Mouse (Mus musculus): ENCODE results near the gene Macf1. TPM values are rescaled to one million over a fixed set of nuclear protein-coding genes. Genes with fewer than 3 reads are reported as not detected.
"Not testable (repeated sequence)": the region's sequence is repeated elsewhere in the genome, so short reads cannot be mapped to it uniquely, and the experiment has no call there.

Macf1 gene
- total RNA-seq, 2 experiments from 2014 or later: 230 to 254 TPM

DNA sequence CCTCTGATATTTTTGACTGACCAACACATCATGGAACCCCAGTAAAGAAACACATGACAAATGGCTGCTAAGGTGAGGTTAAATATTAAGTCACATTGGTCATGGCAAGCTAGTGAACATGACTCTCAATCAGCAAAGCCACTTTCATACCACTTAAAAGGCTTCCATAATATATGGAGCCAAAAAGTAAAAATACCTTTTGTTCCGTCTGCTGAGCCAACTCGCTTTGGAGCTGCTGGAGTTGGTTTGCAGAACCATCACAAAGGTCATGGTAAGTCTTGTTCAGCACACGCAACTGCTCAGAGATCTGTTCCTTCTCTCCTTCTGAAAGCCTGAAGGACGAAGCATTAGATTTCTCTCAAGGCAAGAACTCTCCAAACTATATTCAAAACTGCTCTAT lies 204.2 kb downstream of the Macf1 start:
- no peak for DNase-seq (ENCODE audit: low spot score)
- intact Hi-C loops (cut with DNase I): no loop called here

DNA sequence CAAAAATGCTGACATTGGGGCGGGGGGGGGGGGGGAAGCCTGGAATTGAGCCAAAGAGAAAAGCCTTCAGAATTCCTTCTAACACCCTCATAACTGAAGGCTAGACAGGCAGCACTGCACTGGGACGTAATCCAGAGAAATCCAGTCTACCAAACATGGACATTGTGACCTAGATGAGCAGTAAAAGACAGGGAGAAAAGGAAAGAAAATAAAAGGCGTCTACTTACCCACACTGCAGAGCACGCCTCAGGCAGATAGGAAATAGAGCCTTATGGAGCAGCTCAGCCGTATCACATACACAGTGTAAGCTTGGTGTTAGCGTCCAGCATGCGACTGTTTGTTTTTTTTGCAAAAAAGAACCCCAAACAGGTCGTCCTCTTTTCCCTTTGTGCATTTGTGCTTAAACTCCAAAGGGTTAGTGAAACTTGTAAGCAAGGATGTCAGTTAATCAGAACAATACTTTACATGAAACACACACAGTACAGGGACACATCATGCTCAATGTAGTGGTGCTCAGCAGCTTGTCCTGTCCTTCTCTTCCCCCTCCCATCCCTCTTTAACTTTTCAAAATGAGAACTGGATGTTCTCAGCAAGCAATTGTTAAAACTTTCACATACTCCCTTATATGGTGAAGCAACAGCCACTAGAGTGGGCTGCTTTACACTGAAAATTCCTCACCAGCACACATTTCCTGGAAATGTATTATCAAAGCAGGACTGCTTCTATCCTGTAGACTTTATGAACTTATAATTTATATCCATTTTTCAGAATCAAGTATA lies 205.3 kb downstream of the Macf1 start:
- intact Hi-C loops (cut with DNase I): no loop called here
- DNase-seq (ENCODE audit: low spot score): no peak

DNA sequence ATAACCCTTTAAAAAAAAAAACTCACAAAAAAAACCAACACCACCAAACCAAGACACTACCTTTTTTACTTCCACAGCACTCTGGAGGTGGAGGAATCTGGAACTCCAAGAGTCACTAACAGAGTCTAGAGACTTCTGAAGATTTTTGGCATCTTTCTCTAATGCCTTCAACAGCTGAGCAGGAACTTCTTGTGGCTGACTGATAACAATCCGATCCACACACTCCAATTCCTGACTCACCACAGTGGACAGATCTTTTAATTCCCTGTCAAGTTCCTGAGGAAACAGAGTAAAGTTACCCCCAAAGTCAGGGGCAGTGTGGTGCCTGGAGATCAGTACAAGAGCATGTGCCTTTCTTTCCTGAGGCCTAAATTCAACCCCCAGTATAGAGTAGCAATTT lies 218.4 kb downstream of the Macf1 start:
- DNase-seq (ENCODE audit: low spot score): no peak
- intact Hi-C loops (cut with DNase I): loop anchor here (5.0 to 10.0 kb wide), 2 partner anchors 37 to 199 kb away; no protein-coding TSS in a partner anchor

DNA sequence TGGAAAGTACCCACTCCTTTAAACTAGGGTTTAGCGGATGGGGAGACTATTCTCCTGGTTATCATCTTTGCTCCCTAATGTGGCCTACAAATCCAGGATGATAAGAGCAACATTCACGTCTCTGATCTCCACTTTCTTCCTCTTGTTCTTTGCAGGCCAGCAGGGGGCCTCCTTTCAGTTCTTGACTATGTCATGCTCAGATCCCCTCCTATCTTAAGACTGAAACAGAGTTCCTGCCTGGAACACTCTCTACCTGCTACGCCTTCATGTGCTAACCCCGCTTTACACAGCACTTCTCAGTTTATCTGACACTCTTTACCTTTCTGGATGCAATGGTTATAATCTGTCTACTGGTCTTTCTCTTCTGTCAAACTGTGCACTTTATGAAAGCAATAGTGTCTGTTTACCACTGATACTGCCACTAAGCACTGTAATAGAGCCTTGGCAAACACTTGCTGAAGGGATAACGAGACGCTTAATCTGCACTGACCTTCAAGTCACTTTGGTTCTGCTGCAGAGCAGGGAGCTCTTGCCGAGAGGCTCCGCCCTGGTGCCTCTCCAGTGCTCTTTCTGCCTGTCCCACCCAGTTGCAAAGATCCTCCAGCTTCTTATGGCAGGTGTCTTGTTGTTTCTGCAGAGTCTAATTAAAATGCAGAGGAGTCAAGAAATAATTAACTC lies 223.4 kb downstream of the Macf1 start:
- intact Hi-C loops (cut with DNase I): loop anchor here (10.0 kb wide), 1 partner anchor 204 kb away; no protein-coding TSS in a partner anchor
- DNase-seq (ENCODE audit: low spot score): no peak

DNA sequence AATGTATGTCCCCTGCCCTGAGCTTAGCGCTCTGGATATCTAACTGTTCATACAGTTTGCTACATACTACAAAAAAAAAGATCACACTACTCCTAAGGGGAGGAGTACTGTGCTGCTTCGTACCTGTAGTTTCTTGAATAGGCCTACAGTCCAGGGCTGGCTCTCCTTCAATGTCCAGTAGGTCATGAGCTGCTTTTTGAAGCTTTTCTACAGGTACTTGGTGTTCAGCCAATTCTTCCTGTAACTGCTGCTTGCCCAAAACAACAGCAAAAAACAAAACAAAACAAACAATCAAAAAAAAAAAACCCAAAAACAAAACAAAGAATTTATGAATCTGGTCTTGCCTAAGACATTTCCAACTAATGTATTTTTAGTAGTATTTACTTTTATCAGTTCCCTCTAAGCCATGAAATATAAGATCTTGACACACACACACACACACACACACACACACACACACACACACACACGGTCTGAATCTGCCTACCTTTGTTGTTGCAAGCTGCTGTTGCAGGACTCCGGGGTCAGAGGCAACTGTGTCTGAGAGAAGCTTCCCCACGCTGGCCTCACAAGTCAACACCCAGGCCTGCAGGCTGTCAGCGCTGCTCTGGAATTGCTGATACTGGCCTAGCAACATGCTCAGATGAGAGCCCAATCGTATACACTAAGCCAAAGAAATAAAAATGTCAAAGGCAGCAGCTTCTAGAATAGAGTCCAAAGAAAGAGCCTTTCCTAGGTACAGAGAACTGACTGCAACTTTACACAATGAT lies 229.1 kb downstream of the Macf1 start:
- no peak for DNase-seq (ENCODE audit: low spot score)
- intact Hi-C loops (cut with DNase I): loop anchor here (5.0 kb wide), 1 partner anchor 148 kb away; no protein-coding TSS in a partner anchor

DNA sequence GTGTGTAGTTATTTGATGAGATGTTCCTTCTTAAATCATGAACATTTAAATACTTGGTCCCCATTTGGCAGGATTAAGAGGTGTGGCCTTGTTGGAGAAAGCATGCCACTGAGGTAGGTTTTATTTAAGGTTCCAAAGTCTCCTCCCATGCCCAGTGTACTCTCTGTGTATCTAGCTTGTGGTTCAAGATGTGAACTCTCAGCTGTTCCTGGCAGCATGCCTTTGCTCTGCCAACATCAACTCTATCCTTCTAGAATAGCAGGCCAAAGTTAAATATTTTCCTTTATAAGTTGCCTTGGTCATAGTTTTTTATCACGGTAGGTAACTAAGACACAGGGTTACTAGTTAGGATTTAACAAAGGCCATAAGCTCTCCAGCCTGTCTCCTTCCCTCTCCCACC lies 230.4 kb downstream of the Macf1 start:
- no peak for DNase-seq (ENCODE audit: low spot score)
- intact Hi-C loops (cut with DNase I): loop anchor here (5.0 kb wide), 1 partner anchor 146 kb away; no protein-coding TSS in a partner anchor

DNA sequence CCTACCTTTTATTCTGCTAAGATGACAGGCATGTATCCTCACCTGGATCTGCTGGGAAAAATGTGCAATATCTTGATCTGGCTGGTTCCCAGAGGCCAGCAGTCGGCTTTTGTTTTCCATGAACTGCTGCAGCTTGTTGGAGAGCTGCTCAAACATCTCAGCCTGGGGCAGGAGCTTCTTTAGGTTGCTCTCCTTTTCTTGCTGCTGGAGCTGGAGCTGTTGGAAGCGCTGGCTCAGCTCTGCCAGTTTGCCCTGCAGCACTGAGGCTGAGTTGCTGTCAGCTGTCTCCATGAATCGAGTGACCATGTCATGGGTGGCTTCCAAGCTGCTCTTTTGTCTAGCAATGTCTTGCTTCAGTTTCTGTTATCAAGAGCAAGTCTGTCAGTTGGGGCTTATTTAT lies 232.2 kb downstream of the Macf1 start:
- DNase-seq (ENCODE audit: low spot score): no peak
- intact Hi-C loops (cut with DNase I): loop anchor here (5.0 kb wide), 1 partner anchor 145 kb away; no protein-coding TSS in a partner anchor

DNA sequence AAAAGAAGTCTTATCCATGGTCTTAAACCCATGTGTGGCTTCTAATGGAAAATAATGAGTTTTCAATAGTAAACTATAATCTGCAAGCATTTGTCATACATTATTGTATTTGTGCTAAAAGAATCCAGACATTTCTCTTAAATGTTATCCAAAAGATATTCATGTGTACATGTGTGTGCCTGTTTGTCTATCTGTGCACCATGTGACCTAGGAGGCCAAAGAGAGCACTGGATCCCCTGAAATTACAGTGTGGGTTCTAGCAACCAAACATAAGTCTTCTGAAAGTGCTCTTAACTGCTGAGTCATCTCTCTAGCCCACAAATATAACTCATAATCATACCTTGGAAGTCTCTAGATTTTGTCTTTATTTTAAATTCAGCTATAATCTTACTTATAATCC lies 234.9 kb downstream of the Macf1 start:
- intact Hi-C loops (cut with DNase I): loop anchor here (5.0 to 10.0 kb wide), 2 partner anchors 37 to 55 kb away; no protein-coding TSS in a partner anchor
- DNase-seq (ENCODE audit: low spot score): no peak

DNA sequence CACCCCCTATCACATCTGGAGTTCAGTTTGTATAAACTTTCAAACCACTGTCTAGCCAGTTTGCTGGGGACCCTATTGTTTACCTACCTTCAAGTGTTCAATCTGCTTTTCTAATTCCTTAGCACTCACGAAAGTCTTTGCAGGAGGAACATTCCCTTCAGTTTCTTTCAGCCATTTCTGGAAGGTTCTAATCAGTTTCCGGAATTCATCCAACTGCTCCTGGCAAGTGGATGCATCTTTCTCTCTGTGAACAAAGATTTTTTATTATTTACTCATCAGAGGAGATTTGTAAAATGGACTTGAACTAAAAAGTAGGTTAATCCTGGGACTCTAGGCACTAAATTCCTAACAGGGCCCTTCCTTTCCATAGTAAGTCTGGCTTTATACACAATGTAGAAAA lies 236.1 kb downstream of the Macf1 start:
- intact Hi-C loops (cut with DNase I): loop anchor here (5.0 to 10.0 kb wide), 2 partner anchors 36 to 53 kb away; no protein-coding TSS in a partner anchor
- DNase-seq (ENCODE audit: low spot score): no peak

DNA sequence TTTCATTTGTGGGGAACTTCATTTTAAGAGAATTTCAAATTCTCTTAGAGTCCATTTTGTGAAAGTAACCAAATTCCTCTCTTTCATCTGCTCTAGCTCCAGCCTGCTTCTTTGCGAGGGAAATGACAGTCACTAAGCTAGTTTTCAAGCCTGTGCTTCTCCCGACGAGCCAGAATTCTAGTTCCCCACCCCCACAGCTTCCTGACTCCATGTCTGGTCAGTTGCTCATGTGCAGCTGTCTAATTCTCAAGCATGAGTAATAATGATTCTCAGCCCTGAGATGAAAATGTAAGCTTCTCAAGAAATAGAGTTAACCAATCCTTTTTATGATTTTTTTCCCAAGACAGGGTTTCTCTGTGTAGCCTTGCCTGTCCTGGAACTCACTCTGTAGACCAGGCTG lies 236.9 kb downstream of the Macf1 start:
- intact Hi-C loops (cut with DNase I): loop anchor here (5.0 to 10.0 kb wide), 2 partner anchors 35 to 52 kb away; no protein-coding TSS in a partner anchor
- no peak for DNase-seq (ENCODE audit: low spot score)

DNA sequence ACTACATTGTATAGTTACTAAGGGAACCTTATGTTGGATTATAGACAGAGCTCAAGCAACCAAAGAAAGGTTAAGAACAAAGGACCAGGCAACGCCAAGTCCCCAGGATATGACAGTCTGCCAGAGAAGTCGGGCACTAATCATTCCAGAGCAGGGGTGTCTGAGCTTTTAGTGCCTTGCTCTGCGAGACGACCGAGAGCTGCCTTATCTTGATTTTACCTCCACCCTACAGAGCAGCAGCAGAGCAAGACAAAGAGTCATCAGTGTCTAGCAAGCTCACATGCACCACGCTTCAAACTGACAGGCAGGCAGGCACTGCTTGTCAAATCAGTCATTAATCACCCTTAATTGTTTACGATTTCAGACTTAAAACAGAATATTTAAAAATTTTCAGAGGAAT lies 237.4 kb downstream of the Macf1 start:
- intact Hi-C loops (cut with DNase I): loop anchor here (5.0 to 10.0 kb wide), 2 partner anchors 34 to 52 kb away; no protein-coding TSS in a partner anchor
- no peak for DNase-seq (ENCODE audit: low spot score)

DNA sequence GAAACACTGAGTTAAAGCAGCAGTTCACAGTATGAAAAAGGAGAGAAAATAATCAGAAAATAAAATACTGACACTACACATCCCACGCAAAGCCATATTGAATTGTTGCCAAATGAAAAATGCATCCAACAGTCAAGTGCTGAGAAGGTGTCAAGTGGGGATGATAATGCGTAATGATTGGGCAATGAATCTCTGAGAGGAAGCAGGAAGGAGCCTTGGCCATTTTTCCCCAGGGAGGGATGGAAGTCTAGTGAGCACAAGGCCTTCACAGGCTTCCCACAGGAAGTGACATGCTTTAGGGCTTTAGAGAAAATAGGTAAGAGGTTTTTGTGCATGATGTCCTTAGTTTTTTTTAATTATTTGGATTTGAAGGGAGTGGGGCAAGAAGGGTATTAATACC lies 237.9 kb downstream of the Macf1 start:
- not testable (repeated sequence) for DNase-seq (ENCODE audit: low spot score)
- intact Hi-C loops (cut with DNase I): loop anchor here (5.0 to 10.0 kb wide), 2 partner anchors 34 to 51 kb away; no protein-coding TSS in a partner anchor

DNA sequence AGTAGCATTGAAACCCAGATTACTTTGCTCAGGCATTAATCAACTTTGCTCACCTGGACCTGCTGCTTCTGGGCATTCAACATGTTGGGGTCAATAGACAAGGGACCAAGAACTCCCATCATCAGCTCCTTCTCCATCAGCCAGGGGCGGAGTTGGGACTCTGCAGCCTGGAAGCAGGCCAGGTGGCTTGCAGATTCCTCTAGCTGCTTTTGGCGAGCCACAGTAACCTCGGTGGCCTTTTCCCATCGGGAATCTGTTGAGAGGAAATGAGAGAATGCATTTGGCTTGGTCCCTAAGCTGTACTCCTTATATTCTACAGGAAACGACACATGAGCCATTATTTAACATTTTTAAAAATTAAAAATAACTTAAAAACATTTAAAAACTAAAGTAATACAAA lies 245.7 kb downstream of the Macf1 start:
- peak; percentile 70 for DNase-seq (ENCODE audit: low spot score)
- intact Hi-C loops (cut with DNase I): no loop called here

DNA sequence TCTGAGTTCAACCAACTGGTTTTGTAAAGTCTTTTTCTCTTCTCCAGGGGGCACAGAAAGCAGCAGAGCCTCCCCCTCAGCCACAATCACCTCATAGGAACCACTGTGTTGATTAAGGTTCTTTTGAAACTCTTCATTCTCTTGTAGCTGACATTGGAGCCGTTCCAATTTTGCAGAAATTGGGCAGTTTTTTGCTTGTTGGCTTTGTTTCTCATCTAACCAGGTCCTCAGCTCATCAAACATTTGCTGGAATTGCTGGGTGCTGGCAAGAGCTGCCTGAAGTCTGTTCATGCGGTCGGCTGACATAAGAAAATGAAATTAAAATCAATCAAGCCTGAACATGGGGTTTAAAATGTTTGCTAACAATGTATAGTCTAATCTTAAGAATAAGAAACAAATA lies 251.0 kb downstream of the Macf1 start:
- intact Hi-C loops (cut with DNase I): no loop called here

DNA sequence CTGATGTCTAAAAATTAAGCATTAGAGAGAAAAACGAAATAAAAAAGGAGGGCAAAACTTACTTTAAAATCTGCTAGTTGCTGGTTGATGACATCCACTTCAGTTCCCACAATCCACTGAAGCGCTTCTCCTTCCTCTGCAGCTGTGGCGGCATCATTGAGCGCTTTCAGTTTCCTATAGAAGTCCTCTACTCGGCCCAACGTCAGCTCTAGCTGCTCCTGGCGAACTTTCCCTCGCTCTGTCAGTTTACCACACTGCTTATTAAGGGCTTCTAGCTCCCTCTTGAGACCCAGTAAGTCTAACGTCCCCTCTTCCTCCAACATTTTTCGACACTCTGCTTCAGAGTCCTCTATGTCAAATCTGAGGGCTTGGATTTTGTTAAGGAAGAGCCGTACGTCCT lies 252.2 kb downstream of the Macf1 start:
- intact Hi-C loops (cut with DNase I): no loop called here

More for the DNA sequence above, 251.0 kb downstream of the Macf1 start:
- no peak for DNase-seq (ENCODE audit: low spot score)

DNA sequence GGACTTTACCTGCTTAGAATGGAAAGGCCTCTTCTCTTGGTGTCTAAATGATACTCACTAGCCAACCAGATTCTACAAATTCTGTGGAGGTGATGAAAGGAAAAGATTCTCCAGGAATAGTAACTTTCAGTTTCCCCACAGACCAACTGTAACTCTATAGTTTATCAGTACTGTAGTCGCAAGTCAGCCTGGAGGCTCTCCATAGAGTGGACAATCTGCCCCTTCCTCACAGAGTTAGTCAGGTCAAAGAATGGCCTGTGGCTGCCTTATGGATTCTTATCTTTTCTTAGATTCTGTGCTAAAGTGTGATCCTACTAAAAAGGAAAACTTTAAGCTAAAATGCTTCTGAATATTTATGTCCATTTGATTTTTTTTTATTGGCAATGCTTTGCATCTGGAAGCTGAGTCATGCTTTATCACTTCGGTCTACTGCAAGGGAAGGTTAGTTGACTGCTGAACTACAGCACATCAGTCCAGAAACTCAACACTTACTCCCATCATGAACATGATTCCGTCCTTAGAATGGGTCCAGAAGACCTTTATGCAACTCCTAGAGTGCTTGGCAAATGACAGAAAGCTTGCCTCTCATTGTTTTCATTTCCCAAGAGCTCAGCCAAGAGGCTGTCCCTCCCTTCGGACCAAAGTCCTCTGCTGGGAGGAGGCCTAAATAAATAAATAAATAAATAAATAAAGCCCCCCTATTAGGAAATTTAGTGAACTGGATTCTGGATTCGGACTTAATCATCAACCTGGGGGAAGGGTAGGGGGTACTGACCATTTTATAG lies 256.1 kb downstream of the Macf1 start:
- DNase-seq (ENCODE audit: low spot score): no peak
- intact Hi-C loops (cut with DNase I): loop anchor here (2.0 to 5.0 kb wide), 2 partner anchors 15 to 131 kb away; no protein-coding TSS in a partner anchor

More for the DNA sequence above, 252.2 kb downstream of the Macf1 start:
- DNase-seq (ENCODE audit: low spot score): no peak

DNA sequence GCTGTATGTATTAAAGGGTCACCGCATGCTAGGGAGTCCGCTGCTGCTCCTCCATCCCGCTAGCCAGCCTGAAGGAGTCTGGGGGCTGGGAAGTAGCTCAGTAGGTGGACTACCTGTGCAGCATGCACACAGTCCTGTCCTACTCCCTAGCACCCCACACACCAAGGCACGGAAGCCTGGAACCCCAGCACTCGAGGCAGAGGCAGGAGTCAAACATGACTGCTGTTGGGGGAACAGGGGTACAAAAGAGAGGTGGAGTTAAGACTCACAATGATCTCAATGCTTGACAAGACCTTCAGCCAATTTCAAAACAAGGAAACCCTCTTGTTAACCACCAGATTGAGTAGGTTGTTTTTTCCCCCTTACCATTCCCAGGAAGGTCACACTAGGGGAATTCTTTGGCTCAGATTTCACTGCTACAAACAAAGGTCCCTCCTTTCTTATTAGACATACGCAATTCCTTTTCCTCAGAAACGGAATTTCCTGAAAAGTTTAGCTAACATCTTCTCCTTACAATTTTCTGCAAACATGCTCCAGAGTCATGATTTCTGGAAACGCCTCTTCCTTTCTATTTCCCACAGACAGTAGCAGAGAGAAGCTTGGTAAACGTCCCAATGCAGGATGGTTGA lies 256.8 kb downstream of the Macf1 start:
- intact Hi-C loops (cut with DNase I): loop anchor here (2.0 to 5.0 kb wide), 2 partner anchors 15 to 130 kb away; no protein-coding TSS in a partner anchor
- DNase-seq (ENCODE audit: low spot score): no peak

DNA sequence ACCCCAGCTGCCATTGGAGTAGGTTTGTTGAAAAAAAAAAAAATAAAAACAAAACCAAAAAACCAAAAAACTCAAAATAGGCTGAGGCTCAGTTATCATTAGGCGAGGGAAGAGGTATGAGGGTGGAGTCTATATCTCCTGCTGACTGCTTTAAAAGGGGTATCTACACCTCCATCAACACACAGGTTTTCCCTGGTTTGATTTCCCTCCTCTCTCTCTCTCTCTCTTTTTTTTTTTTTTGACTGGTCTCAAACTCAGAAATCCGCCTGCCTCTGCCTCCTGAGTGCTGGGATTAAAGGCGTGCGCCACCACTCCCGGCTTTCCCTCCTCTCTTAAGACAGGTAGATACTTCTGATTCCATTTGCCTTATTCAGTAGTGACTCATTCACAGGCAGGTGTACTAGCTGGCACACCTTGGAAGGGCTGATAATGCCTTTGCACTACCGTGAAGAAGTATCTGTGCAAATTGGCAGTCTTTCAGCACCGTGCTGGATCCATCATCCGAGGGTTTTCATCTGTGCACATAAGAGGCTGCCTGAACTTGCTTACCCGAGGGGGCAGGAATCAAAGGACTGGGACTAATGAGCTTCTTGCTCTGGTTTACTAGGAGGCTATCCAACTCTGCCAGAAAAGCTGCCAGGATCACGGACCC lies 257.6 kb downstream of the Macf1 start:
- DNase-seq (ENCODE audit: low spot score): no peak
- intact Hi-C loops (cut with DNase I): loop anchor here (2.0 to 5.0 kb wide), 2 partner anchors 14 to 129 kb away; no protein-coding TSS in a partner anchor
